Mouse (Mus musculus) liver, postnatal 0 days (tissue): ENCODE results near the gene Rwdd3.

ENCODE experiments used
- CTCF ChIP-seq: sonication (generic); IDR thresholded peaks from 2 replicates; pipeline ENCODE4 v1.5.1; 2016; ENCODE audit warnings: antibody characterized with exemption, low read depth
- EP300 ChIP-seq: IDR thresholded peaks from 2 replicates; pipeline ENCODE4 v1.6.1; 2016; ENCODE audit warnings: antibody characterized with exemption, low read depth, mild to moderate bottlenecking

DNA sequence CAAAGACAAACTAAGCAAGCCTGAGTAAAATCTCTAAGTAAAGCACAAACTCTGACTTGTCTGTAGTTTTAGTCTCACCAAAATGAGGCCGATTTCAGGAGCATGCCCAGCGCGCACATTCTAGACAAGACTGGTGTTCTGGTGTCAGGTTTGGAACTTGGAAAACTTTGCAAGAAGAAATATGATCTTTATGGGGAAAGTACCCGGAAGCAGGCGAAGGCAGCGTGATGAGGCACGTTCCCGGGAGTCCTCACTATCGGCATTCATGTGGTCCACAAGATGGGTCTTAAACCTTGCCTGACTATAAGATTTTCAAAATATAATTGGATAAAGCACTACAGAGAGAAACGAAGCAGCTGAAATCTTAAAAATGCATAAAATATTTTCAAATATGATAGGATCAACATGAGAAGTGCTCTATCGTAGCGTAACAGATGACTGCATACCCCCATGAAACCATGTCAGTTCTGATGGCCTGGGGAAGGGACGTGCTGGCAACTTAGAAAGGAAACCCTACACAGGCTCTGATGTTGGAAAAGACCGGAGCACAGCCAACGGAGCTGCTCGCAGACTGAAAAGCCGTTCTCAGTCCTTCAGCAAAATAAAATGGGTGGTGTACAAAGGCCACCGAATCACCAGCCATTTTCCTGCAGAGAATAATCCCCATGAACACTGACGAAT lies 34.8 kb upstream of the Rwdd3 start:
- TF ChIP-seq CTCF = no peak
- no peak for TF ChIP-seq EP300
